Mouse (Mus musculus) stomach, postnatal 0 days (tissue): ENCODE measurements around the gene Ifngr2.

ENCODE experiments used
- CTCF ChIP-seq: IDR thresholded peaks from 2 replicates; pipeline ENCODE4 v1.5.1; 2016; ENCODE audit warnings: antibody characterized with exemption, low read depth, mild to moderate bottlenecking, moderate library complexity
- EP300 ChIP-seq: optimal IDR thresholded peaks from 2 replicates; pipeline ENCODE3; 2016; ENCODE audit warnings: antibody characterized with exemption

- no peak for TF ChIP-seq CTCF
- TF ChIP-seq EP300: no peak
These were observed 54.8 kb downstream of the Ifngr2 start for GRCm38 (mm10) chr16:91601693-91602092.
